Mouse (Mus musculus) spleen, adult 18-20 months (tissue): Measurements from ENCODE around the gene Gm45785.

ENCODE experiments used
- DNase-seq, 2 experiments: peaks; one replicate each; pipeline ENCODE4 v3.0.0; 2022; ENCODE audit warnings: mixed read lengths in 2 of 2

Gene Gm45785

GRCm38 (mm10) chr7:140828171-140828881 is 27.8 kb downstream of the Gm45785 start:
- no peak for DNase-seq

GRCm38 (mm10) chr7:140822731-140823130 is 33.4 kb downstream of the Gm45785 start:
- DNase-seq = no peak

DNA sequence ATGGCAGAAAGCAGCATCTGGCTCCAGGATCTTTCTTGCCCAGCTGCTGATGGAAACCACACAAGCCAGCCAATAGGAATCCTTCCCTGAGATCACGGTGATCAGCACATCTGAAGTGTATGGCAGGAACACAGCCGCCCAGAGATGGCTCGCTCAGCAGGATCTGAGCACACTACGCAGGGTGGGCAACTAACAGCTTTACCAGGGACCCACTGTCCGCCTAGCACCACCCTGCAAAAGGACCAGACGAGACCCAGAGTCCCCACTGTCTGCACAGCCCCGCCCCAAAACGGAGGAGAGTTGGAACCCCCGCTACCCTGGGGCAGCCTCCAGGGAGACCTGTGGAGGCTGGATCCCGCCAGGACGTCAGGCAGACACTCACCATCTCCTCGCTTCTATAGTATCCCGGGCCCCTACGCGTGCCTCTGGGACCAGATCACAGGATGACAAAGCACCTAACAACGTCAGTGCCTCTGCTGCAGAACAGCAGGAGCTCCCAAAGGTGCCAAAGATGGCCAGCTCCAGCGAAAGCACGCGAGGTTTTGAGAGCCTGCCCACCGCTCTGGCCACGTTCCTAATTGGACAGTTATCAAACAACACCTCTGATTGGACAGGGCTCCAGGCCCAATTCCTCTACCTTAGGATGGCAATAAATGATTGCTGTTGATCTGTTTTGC is 34.3 kb downstream of the Gm45785 start, which contains the start of gene Zfp941:
TSS of gene Zfp941 (minus strand) at position 526 of the 677 bp plus-strand sequence.
- no peak for DNase-seq

DNA sequence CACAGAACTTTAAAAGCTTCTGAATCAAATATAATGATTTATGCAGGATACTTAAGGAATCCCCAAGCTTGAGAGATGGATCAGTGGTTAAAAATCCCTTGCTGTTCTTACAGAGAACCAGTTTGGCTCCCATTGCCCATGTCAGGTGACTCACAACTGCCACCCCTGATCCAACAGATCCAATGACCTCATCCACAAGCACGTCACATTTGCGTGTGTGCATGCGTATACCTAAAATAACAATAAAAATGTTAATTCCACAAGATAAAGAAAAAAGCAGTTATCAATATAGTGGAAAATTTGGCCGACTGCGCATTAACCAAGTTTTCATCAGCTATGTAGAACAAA is 34.9 kb downstream of the Gm45785 start:
- no peak for DNase-seq

GRCm38 (mm10) chr7:140820173-140820572 is 36.0 kb downstream of the Gm45785 start:
- no peak for DNase-seq

DNA sequence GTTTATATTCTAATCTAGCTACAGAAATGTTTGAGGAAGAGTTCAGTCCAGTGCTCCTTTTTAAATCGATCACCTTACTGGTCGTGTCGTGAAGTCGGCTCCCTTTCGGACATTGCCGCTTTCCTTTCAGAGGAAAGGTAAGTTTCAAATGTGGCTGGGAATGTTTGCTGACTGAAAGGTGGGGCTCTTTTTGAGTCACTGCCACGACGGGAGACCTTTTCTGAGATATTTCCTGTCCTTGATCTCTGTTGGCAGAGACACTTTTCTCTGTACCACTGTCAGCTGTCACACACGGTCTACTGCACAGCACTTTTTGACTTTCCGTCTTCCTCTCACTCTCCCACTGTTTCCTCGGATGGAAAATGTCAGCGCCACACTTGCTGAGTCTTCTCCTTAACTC is 43.3 kb downstream of the Gm45785 start:
- no peak for DNase-seq

GRCm38 (mm10) chr7:140811714-140812113 is 44.4 kb downstream of the Gm45785 start:
- no peak for DNase-seq

- DNase-seq = no peak
Measured at GRCm38 (mm10) chr7:140810496-140810895, 45.6 kb downstream of the Gm45785 start.

DNA sequence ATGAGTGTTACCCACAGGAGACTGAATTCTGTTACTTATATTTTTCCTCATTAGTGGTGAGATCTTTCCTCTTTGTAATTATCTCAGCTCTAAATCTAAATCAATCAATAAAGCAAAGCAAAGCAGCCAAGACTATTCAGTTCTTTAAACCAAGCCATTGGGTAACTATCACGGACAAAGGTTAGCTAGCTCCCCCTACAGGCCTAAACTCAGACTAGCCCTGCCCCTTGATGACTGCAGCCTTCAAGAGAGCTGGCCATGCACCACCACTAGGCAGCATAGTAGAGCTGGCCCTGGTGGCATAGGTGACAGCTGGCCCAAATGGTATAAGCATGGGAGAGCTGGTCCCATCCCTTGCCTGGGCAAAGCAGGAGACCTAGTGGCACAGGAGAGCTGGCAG is 50.4 kb downstream of the Gm45785 start:
- peak in 1 of 2 experiments; percentile 11 for DNase-seq

- no peak for DNase-seq
Measured at GRCm38 (mm10) chr7:140802629-140803028, 53.5 kb downstream of the Gm45785 start.

- DNase-seq = no peak
Measured at GRCm38 (mm10) chr7:140798212-140798611, 57.9 kb downstream of the Gm45785 start.

DNA sequence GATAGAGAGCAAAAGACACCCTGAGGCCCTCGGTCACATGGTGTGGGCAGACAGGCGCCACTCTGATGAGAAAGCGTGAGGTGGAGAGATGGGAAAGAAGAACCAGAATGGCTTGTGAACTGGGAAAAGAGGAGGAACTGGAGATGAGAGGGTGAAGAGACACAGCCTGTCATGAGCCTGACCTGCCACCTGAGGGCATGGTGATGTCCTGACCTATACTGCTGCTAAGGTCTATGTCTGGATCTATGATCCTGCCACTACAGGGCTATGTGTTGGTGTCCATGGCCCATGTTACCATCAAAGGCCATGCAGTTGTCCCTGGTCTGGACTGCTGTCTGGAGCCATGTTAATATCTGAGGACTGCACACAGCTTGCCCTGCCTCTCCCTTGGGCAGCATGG is 58.5 kb downstream of the Gm45785 start:
- DNase-seq = no peak

DNA sequence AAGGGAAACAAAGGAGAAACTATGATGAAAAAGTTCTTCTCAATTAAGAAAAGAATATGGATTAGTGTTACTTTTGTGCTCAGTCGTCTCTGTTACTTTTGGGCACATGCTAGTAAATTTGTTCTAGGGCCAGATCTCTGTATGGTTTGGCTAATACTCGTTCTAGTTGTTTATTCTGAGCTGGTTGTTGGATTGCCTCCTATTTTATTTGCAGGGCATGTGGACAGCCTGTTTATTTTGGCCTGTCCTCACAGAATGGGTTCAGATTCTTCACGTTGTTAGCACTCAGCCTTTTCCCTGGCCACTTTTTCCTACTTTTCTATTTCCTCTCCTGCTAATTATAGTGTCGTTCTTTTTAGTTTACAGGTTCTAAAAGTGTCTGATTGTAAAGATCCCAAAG is 62.6 kb downstream of the Gm45785 start:
- DNase-seq = no peak

- no peak for DNase-seq
Measured at GRCm38 (mm10) chr7:140788053-140788435, 68.1 kb downstream of the Gm45785 start.

DNA sequence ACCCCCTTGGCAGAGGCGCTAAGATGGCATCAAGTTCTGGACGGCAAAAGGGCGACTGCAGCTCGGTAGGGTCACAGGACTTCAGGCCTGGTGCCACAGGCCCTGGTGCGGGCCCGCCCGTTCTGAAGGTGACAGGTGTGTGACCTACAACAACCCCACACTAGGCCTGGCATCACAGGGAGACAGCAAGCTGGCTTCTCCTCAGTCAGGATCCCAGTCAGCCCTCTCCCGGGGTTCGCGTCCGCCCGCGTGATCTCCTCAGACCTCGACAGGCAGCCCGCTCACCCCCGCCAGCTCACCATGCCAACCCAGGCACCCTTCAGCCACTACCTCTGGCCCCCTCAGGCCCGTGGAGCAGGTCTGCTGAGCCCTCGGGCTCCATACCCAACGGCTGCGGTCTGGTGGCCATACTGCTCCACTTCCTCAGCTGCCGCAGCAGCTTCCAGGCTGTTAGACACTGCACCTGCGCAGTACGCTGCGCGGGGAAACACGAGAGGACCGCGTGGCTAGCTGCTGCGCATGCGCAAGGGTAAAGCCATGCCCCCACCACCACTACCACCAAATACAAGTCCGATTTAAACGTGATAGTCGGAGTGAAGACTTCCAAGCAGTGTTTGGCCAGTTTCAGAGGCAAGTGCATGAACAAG is 68.6 kb downstream of the Gm45785 start, which contains the start of gene Syce1:
TSS of gene Syce1 (minus strand) at position 447 of the 647 bp plus-strand sequence.
- no peak for DNase-seq

DNA sequence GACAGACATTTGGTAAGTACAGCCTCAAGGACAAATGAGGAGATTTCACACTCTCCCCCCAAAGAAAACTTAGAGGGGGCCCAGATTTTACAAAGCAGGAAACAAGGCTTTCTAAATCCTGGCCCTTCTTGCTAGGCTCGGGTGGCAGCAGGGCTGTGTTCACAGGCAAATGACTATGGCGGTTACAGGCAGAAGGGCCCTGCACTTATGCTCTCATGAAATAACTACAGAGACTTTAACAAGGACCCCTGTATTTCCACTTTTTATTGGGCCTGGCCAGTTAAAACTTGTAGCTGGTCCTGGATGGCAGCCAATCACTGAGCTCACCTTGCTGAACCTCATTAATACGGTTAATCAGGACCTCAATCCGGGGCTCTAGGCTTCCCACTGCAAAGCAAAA is 75.6 kb downstream of the Gm45785 start:
- no peak for DNase-seq
